Mouse (Mus musculus): ENCODE measurements around the gene Olfr155. TPM values are rescaled to one million over a fixed set of nuclear protein-coding genes. Genes with fewer than 3 reads are reported as not detected.
A peak's percentile ranks its signal among the peaks of the same experiment; 100 is the strongest.

Olfr155 gene
- not detected in 2 replicates for polyA plus RNA-seq (2012; rRNA removed)

DNA sequence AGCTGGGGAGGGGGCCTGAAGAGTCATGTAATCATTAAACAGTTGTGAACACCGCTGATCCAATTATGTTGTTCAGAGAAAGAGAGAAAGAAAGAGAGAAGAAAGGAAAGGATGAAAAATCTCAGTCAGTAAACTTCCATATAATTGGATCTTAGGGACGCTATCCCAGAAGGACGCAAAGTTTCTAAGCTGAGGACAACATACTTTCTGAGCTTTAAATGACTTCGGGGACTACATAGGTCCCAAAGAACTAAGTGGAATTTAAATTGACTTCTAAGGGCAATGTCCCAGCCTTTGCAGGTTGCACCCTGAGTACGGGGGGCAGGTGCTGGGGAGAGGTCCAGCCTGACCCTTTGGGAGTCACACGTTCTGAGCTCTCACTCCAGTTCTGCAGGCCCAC lies at the start of gene Olfr155:
Gene Olfr155 (plus strand): TSS at position 301 of the 400 bp plus-strand sequence.
- no peak for DNase-seq (ENCODE audit: low read depth)
- TF ChIP-seq POLR2A (IDR thresholded peaks at IDR 0.05; ENCODE audit: borderline replicate concordance, extremely low read depth, insufficient read depth, insufficient read length, poor library complexity, severe bottlenecking) (no peak), CTCF (IDR thresholded peaks at IDR 0.05; ENCODE audit: borderline replicate concordance, extremely low read depth, insufficient read depth, insufficient read length) (no peak)

DNA sequence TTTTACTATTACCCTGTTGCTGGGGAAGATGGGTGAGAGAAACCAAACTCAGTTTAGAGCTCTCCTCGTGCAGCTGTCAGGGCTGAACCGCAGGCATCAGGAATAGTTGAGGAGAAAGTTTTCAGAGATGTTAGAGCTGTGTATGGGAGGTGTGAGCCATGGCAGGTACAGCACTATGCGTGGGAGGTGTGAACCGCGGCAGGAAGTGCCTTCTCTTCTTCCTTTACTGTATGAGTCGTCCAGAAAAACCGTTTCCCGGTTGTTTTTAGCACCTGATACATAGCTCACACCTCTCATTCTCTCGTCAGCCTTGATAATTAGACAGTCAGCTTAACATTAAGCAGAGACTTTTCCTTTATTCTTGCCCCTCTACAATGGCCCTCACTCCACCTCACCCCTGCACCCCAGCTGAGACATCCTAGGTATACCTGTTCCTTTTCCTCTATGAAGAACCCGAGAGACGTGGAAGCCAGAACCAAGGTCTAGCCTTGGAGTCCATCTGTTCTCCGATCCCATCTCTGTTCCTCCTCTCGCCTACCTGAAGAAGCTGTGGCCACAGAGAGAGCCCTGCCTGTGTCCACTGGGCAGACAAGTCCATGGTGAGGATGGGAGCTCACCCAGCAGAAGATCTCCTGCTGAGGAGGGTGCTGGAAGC lies 28.3 kb upstream of the Olfr155 start:
- no peak for DNase-seq (ENCODE audit: low read depth)
- TF ChIP-seq CTCF (IDR thresholded peaks at IDR 0.05; ENCODE audit: borderline replicate concordance, extremely low read depth, insufficient read depth, insufficient read length) (no peak), POLR2A (IDR thresholded peaks at IDR 0.05; ENCODE audit: borderline replicate concordance, extremely low read depth, insufficient read depth, insufficient read length, poor library complexity, severe bottlenecking) (no peak)

DNA sequence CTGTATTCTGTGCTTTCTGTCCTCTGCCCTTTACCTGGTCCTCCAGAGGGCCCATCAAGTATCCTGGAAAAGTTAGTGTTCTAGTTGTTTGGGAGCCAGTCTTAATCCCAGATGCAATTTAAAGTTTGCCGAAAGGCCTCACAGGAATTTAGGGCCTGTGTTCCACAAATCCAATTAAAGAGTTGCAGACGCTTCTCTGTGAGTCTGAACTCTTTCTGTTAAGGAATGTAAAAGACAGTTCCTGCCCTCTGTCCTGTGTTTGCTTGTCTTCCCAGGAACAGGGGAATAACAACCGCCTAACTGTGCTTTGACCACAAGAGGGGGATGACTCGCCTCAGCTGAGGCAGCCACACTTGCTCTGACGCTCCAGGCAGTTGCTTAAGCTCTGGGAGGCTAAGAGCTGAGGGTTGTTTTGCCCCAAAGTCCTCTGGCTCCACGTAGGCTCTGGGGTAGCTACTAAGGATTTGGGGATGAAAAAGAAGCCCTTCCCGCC lies 27.5 kb upstream of the Olfr155 start, which contains the start of gene Olfr156:
Gene Olfr156 (minus strand): TSS at position 51 of the 493 bp plus-strand sequence.
- TF ChIP-seq CTCF (IDR thresholded peaks at IDR 0.05; ENCODE audit: borderline replicate concordance, extremely low read depth, insufficient read depth, insufficient read length) (peak; percentile 62; the same call in 1 of the 2 replicates), POLR2A (IDR thresholded peaks at IDR 0.05; ENCODE audit: borderline replicate concordance, extremely low read depth, insufficient read depth, insufficient read length, poor library complexity, severe bottlenecking) (no peak)
- peak; percentile 61 for DNase-seq (ENCODE audit: low read depth)

DNA sequence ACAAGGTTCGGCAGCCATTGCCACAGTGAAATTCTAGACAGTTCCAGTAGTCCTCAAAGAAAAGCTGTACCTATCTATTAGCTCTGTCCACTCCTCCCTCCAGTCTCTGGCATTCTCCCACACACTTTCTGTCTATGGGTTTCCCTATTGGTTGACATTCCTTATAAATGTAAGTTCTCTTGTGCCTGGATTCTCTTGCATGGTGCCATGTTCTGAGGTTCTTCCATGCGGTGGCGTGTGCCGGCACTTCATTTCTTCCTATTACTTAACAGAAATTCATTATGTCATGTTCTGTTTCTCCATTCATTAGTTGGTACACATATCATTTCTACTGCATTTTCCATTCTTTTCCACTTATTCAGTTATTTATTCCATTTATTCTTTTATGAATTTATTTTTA lies 22.6 kb upstream of the Olfr155 start:
- TF ChIP-seq CTCF (IDR thresholded peaks at IDR 0.05; ENCODE audit: borderline replicate concordance, extremely low read depth, insufficient read depth, insufficient read length) (no peak), POLR2A (IDR thresholded peaks at IDR 0.05; ENCODE audit: borderline replicate concordance, extremely low read depth, insufficient read depth, insufficient read length, poor library complexity, severe bottlenecking) (no peak)
- DNase-seq (ENCODE audit: low read depth), result no peak

DNA sequence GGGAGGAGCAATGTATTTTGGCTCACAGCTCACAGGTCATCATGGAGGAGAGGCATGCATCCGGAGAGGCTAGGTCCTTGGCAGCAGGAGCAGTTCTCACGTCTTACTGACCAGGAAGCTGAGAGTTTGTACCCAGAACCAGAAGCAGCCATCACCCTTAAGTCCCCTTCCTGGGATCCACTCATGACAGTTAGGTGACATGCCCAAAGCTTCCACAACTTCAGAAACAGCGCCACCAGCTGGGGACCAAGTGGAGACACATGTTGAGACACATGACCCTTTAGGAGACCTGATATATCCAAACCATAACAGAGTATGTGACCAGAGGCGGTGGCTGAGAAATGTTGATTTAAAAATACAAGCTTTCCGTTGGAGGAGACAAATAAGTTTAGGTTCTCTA lies 19.3 kb upstream of the Olfr155 start:
- TF ChIP-seq CTCF (IDR thresholded peaks at IDR 0.05; ENCODE audit: borderline replicate concordance, extremely low read depth, insufficient read depth, insufficient read length) (no peak), POLR2A (IDR thresholded peaks at IDR 0.05; ENCODE audit: borderline replicate concordance, extremely low read depth, insufficient read depth, insufficient read length, poor library complexity, severe bottlenecking) (no peak)
- DNase-seq (ENCODE audit: low read depth), result no peak

DNA sequence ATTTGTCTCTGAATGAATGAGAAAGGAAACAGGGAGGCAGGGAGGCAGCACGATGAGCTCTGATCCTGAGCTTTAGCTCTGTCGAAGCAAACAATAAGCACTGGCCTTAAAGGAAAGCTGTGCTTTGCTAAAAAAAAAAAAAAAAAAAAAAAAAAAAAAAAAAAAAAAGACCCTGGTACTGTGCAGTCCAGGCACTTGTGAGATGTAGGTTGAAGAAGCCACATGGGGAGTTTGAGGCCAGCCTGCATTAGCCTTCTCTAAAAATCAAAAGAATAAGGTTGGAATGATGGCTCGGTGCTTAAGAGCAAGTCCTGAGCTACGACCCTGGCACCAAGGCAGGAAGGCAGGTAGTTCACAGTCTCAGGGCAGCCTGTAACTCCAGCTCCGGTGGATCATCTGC lies 17.6 kb upstream of the Olfr155 start:
- DNase-seq (ENCODE audit: low read depth), result no peak
- TF ChIP-seq POLR2A (IDR thresholded peaks at IDR 0.05; ENCODE audit: borderline replicate concordance, extremely low read depth, insufficient read depth, insufficient read length, poor library complexity, severe bottlenecking) (no peak), CTCF (IDR thresholded peaks at IDR 0.05; ENCODE audit: borderline replicate concordance, extremely low read depth, insufficient read depth, insufficient read length) (no peak)

DNA sequence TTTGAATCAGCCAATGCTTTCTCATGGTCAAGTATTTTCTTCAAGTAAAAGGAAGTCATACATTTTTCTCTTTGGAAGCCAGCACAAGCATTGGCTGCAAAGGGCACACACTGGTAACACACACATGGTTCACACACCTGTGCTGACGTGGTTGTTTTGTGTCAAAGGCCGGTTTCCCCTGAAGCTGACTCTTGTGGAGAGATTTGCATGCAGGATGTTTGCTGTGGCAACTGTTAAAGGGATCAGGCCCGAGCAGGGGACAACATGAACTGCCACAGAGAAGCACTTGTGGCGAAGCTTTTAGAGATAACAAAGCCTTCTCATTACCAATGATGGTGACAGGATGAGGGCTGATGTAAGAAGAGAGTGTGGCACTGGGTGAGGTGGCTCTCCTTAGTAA lies 16.6 kb upstream of the Olfr155 start:
- TF ChIP-seq CTCF (IDR thresholded peaks at IDR 0.05; ENCODE audit: borderline replicate concordance, extremely low read depth, insufficient read depth, insufficient read length) (no peak), POLR2A (IDR thresholded peaks at IDR 0.05; ENCODE audit: borderline replicate concordance, extremely low read depth, insufficient read depth, insufficient read length, poor library complexity, severe bottlenecking) (no peak)
- DNase-seq (ENCODE audit: low read depth), result no peak

DNA sequence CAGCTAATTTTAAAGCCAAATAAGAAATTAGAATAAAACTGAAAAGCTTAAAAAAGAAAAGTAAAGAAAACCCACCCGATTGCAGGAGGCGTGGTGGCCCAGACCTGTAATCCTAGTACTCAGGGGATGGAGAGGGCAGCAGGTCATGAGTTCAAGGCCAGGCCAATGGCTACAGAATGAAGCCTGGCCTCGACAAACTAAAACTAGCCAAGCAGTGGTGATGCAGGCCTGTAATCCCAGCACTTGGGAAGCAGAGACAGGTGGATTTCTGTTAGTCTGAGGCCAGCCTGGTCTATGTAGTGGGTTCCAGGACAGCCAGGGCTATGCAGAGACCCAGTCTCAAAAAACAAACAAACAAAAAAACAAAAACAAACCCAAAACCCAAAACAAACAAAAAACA lies 13.0 kb upstream of the Olfr155 start:
- TF ChIP-seq CTCF (IDR thresholded peaks at IDR 0.05; ENCODE audit: borderline replicate concordance, extremely low read depth, insufficient read depth, insufficient read length) (no peak), POLR2A (IDR thresholded peaks at IDR 0.05; ENCODE audit: borderline replicate concordance, extremely low read depth, insufficient read depth, insufficient read length, poor library complexity, severe bottlenecking) (no peak)
- DNase-seq (ENCODE audit: low read depth), result no peak

DNA sequence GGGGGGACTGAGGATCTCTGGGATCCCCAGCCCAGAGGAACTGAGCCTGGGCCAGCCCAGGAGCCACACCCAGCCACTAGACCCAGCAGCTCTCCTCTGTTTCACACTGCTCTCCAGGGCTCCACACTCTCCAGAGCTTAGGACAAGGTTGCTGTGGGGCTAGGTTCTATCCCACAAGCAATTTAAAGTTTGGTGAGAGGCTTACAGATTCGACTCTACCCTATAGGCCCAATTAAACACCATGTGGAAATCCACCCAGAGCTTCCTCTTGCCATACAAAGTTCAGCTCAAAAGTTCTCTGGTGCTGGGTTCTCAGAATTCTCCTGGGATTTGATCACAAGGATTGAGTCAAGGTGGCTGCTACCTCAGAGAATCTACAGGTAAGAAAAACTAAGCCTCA lies 11.3 kb upstream of the Olfr155 start, which contains the start of gene Olfr157:
Gene Olfr157 (minus strand): TSS at position 101 of the 400 bp plus-strand sequence.
- TF ChIP-seq CTCF (IDR thresholded peaks at IDR 0.05; ENCODE audit: borderline replicate concordance, extremely low read depth, insufficient read depth, insufficient read length) (no peak), POLR2A (IDR thresholded peaks at IDR 0.05; ENCODE audit: borderline replicate concordance, extremely low read depth, insufficient read depth, insufficient read length, poor library complexity, severe bottlenecking) (no peak)

DNA sequence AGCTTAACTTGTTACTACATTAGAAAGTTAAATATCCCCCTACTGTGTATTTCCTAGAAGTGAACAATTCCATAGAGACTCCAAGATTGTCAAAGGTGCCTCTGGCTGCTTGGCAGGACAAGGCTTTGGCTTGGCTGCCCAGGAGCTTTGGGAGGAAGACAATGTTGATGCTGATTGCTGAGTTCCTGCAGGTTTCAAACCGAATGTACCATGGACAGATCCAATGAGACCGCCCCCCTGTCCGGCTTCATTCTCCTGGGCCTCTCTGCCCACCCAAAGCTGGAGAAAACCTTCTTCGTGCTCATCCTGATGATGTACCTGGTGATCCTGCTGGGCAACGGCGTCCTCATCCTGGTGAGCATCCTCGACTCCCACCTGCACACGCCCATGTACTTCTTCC lies 2.7 kb downstream of the Olfr155 start:
- DNase-seq (ENCODE audit: low read depth), result no peak
- no peak for TF ChIP-seq POLR2A (IDR thresholded peaks at IDR 0.05; ENCODE audit: borderline replicate concordance, extremely low read depth, insufficient read depth, insufficient read length, poor library complexity, severe bottlenecking)
- no peak for TF ChIP-seq CTCF (IDR thresholded peaks at IDR 0.05; ENCODE audit: borderline replicate concordance, extremely low read depth, insufficient read depth, insufficient read length)

More for the DNA sequence above, 11.3 kb upstream of the Olfr155 start, which contains the start of gene Olfr157:
- no peak for DNase-seq (ENCODE audit: low read depth)

DNA sequence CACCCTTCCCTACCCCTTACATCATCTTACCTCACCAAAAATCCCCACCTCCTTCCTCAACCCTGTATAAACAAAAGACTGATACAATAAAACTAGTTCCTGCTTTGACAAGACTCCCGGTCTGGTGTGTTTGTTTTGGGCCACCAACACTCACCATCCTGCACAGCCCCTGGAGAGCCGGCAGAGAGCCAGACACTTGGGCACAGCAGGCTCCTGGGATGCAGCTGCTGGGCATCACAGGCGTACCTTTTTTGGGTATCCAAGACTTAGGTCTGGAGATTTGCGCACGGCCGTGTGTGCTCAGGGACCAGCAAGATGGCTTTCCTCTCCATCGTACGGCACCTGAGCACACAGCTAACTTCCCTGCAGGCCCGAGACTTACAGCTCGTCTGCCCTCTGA lies 8.5 kb downstream of the Olfr155 start:
- no peak for TF ChIP-seq CTCF (IDR thresholded peaks at IDR 0.05; ENCODE audit: borderline replicate concordance, extremely low read depth, insufficient read depth, insufficient read length)
- no peak for TF ChIP-seq POLR2A (IDR thresholded peaks at IDR 0.05; ENCODE audit: borderline replicate concordance, extremely low read depth, insufficient read depth, insufficient read length, poor library complexity, severe bottlenecking)
- no peak for DNase-seq (ENCODE audit: low read depth)
